Mouse (Mus musculus) bone marrow, adult 2 months (tissue): ENCODE measurements at regions not wholly inside any gene's neighbourhood (a gene's known extent, or its start where the extent isn't known, plus 50 kb on each side); places are given as distances from the start of the nearest gene placed in this dataset.

Experiments used
- CTCF ChIP-seq: fragments of 200-500 bp; IDR thresholded peaks from 2 replicates; pipeline ENCODE4 v1.5.1; 2011; ENCODE audit warnings: low read length, control low read depth; ENCODE audit not compliant: control insufficient read depth, insufficient read depth
- POLR2A ChIP-seq: fragments of 200-500 bp; IDR thresholded peaks from 2 replicates; pipeline ENCODE4 v1.6.1; 2011; ENCODE audit warnings: low read depth, mild to moderate bottlenecking, control low read depth, low read length, borderline replicate concordance; ENCODE audit not compliant: control insufficient read depth

DNA sequence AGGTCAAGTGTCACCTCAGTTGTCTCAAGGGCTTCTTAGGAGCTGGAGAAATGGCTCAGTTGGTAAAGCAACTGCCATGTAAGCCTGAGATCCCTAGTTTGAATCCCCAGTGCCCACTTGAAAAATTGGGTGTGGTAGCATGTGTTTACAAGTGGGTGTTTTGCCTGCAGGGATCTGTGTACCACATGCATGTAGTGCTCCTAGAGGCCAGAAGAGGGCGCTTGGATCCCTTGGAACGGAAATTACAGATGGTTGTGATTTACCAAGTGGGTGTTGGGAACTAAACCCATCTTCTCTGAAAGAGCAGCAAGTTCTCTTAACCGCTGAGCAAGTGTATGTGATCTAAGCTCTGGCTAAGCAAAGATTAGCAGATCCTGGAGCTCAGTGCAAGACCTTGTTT is 63.6 kb upstream of the Tut7 start:
- peak; percentile 47 for TF ChIP-seq CTCF
- no peak for TF ChIP-seq POLR2A
